Mouse (Mus musculus) ZHBTc4 (cell line): ENCODE measurements at regions not wholly inside any gene's neighbourhood (a gene's known extent, or its start where the extent isn't known, plus 50 kb on each side); places are given as distances from the start of the nearest gene placed in this dataset.
"Not testable (repeated sequence)": the region's sequence is repeated elsewhere in the genome, so short reads cannot be mapped to it uniquely, and the experiment has no call there.

ENCODE experiments used
- DNase-seq: peaks from one replicate; pipeline ENCODE4 v3.0.0-alpha.2; 2011; ENCODE audit warnings: low read depth, low spot score

DNA sequence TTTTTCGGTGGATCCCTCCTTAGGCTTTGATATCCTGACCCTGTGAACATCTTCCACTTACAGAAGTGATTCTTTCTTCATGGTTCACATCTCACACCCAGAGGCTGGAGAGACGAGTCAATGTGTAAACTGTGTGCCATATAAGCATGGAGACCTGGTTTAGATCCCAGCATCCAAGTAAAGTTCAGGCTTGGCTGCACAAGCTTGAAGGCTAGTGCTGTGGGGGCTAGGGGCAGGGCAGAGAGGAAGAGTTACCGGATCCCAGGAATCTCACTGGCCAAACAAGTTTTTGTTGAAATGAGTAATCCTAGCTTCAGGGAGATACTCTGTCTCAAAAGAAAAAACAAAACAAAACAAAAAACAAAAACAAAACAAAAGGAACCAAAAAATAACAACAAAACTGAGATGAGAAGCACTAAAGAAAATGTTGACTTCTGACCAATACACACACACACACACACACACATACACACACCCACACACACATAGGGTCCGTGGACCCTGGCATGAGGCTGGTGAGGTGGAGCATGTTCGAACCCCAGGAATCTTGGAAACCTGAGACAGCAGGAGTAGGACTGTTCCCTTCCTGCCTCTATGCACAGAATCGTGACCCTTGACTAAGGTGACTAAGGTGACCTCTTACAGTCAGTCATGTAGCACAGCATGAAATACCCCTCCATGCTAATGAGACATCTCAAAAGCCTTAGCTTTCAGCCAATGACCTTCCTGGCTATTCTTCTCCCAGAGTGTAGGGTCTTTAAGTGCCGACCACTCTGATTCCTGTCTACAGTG is 55.2 kb downstream of the Gm12728 start:
- DNase-seq, result no peak

- not testable (repeated sequence) for DNase-seq
These were observed 56.6 kb downstream of the Gm12728 start for GRCm38 (mm10) chr4:105845998-105846989.

DNA sequence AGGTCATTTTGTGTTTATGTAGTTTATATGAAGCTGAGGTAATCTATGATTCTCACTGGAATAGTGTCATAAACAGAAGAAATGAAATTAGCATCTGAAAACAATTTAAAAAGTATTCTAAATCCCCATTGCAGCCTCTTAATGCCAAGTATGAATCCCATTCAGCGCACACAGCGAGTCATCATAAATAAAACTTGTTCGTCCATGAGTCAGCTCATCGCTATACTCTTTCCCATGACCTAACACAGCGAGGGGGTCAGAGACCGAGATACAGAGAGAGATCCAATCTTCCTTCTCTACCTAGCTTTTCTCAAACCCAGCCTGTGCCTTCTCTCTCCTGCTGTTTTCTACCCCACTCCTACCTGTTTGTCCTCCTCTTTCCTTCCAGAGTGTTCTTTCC is 63.4 kb downstream of the Gm12728 start:
- no peak for DNase-seq

GRCm38 (mm10) chr4:105859052-105859864 is 69.6 kb downstream of the Gm12728 start:
- DNase-seq, result no peak

DNA sequence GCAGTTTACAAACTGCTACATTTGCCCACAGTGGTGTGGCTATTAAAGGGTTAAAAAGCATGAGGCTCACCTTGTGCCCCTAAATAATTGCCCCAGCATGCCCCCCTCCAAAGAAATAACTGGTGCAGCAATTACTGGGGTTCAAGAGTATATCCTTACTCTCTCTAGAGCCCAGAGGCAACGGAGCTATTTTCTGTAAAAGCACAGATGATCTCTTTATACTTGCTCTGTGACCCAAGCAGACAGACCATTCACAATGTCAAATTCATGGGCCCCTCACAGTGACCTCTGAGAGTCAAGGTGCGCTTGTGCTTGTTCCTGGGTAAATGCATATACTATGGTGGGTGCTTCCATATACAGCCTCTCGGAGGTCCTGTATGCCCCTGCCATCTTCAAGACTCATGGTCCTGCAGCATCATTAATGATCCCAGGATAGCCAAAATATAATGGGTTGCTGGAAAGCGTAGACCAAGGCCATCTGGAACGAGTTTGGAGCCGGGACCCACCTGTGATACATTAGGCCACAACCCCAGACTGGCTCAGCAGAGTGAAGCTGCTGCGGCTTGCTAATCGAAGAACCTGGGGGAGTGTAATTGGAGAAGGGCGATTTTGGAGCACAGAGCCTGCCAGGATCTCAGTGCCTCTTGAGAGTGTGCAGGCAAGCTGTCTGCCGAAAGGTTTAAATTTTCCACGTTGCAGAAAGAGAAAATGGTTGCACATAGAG is 71.4 kb downstream of the Gm12728 start:
- no peak for DNase-seq

- DNase-seq, result no peak
These were observed 72.0 kb downstream of the Gm12728 start for GRCm38 (mm10) chr4:105861654-105862037.

DNA sequence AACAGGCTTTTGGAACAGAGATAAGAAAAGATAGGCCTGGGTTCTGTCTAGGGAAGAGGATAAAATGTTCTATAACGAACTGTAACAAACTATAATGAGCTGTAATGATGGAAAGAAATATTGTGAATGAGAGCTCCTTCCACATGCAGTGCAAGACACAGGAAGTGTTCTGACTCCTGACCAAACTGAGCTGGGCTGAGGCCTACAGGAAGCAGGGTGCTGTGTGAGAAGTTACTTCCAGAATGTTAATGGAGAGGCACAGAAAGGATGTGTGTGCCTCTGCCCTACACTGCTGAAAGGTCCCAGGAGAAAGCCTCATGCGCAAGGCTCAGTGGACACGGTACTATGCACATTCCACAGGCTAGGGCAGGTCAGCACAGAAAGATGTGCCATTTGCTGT is 80.8 kb downstream of the Gm12728 start:
- no peak for DNase-seq

GRCm38 (mm10) chr4:105877246-105877645 is 87.6 kb downstream of the Gm12728 start:
- DNase-seq, result no peak

- DNase-seq, result no peak
These were observed 90.2 kb downstream of the Gm12728 start for GRCm38 (mm10) chr4:105879891-105880290.

- no peak for DNase-seq
These were observed 95.1 kb downstream of the Gm12728 start for GRCm38 (mm10) chr4:105884791-105885190.

DNA sequence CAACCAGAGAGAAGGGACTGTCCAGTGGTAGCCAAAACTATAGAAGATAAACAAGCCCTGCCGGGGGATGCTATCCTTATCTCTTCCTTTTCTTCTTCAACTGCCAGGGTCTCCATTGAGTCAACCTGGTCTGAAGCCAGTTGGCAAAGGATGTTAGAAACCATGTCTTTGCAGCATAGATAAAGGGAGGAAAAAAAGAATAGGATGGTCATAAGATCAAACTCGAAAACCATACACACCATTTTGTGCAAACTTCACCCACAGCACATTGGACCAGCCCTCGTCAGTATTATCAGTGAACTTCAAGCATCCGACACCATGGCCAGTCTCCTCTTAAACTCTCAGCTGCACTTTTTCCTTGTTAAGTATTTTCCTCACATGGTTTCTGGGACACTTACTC is 101.8 kb downstream of the Gm12728 start:
- no peak for DNase-seq

DNA sequence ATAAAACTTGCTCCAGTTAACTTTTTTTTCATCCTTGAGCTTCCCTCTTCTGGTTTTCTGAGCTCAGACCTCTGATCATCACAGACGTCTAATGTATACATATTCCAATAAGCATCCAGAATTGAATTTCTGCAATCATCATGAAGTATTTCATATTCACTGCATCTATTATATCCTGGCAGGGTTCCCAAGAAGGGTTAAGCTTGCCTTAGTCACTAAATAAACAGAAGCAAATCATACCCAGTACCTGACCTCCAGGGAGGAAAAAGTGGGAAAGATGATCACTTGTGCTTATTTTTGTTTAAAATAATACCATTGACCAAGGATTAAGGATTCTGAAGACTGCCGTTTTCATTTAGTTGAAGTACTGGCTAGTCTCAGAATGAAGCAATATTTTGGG is 102.4 kb downstream of the Gm12728 start:
- no peak for DNase-seq

- no peak for DNase-seq
These were observed 105.4 kb downstream of the Gm12728 start for GRCm38 (mm10) chr4:105895116-105895515.

DNA sequence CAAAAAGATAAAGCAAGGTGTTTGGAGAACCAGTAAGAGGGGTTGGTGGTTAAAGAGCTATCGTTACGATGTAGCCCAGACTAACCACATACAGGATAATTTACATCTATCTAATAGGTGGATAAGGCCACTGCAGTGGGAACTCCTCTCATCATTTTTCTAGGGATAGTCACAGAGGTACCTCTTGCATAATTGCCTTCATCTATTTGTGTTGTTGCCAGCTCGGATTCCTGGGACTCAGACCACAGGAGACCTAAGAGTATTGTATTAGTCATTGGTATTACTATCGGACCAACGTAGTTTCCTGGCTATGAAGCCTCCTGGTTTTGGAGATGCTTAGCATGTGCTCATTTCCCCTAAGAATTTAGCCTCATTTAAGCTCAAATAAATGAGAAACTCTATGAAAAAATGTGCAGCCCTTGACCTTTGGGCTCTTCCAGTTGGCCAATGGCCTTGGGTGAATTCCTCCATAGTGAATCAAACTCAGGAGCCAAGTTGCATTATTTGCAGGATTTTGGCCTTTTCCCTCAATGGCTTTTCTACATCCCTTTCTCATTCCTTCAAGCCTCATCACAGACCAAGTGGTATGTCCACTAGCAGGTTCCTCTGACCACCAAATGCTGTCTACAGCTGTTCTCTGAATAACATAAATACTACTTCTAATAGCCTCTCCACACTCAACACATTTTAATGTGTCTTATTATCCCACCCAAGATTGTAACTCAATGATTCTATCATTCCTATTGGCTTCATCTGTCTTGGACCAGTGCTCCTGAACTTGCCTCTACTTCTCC is 108.6 kb downstream of the Gm12728 start:
- DNase-seq, result no peak

DNA sequence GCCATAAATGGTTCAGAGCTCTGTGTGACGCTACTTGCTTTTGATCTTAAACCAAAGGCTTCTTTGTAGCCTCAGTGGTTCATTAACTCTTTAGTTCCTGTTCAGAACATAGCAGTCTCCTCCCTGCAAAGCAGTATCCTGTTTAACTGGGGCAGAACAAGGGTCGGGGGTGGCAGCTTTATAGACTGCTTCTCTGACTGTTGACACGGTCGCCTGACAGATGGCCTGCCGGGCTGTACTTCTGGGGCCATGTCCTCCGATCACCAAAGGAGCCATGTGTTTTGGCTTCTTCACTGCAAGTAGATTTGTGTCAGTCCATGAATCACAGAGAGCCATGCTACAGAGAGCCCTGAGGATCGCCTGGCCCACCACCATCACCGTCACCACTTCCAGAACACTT is 115.2 kb downstream of the Gm12728 start:
- no peak for DNase-seq

- DNase-seq, result no peak
These were observed 116.7 kb downstream of the Gm12728 start for GRCm38 (mm10) chr4:105906411-105906810.

DNA sequence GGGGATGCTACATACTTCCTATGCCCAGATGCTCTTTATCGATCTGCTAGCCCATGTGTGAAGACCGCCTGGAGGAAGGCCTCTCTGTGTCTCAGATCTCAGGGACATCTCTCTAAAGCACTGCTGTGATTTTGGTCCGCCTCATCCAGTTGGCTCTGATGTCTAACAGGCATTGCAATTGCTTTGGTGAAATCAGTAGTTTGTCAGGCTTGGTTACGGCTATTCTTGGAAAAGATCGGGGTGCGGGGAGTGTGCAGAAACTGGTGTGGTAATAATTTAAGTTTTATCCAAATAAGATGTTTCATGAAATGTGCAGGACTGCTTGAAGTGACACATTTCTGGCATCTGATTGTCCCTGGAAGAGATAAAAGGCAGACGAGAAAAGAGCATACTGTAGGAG is 117.9 kb downstream of the Gm12728 start:
- DNase-seq, result no peak

DNA sequence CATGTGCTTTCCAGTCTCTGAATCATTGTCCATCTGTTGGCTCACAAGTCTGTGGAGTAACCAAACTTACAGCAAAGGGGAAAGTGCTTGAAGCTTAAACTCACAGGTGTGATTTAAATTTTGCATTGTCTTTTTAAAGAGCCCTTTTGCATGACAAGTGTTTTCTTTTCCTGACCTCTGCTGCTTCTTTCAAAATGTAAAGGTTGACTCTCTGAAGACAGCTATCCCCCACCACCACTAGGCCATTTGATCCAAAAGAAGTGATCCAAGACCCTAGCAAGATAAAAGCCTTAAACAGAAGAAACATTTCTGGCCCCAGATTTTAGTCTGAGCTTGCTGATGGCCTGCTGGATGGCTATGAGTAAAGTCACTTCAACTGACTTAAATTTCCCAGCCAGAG is 118.6 kb downstream of the Gm12728 start:
- DNase-seq, result peak; percentile 82

- DNase-seq, result no peak
These were observed 119.6 kb downstream of the Gm12728 start for GRCm38 (mm10) chr4:105909272-105909671.

DNA sequence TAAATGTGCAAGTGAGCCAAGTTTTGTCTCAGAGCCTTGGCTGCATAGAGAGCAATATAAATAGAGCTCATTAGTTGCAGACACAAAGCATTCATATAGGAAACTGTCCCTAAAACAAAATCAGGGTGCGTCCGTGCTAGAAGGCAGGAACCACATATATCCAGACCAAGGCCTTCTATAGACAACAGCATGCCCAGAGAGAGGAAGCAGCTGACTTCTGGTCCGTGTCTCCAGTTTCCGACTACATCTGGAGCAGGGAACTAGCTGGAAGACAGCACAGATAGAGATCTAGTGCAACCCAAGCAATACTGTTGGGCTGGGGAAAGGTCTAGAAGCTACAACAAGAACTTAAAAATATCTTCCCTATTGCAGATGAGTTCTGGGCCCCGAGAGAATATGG is 121.0 kb downstream of the Gm12728 start:
- DNase-seq, result no peak
